10 mouse cellular contexts compared by ENCODE assay signal in genomic region chr3:116966225-116966624, GRCm38 (mm10). TPM values are rescaled to one million over a fixed set of nuclear protein-coding genes. Genes with fewer than 3 reads are reported as not detected.
DNase-seq lines count a peak whose midpoint lies in the region; ATAC-seq lines count a peak whose summit lies in the region.
"Had no signal": no experiment of that assay in that cellular context is flagged by ENCODE, and none has a peak within 500 bp of the region (broad histone marks: within the 10 kb centered on the region; RNA-seq: fewer than 3 reads in every experiment).

No protein-coding gene starts in this region.

- 23% methylated on average over 4 of the region's 4 CpGs for WGBS in intestine, embryonic 16.5 days
- WGBS in limb, embryonic 13.5 days = 30% methylated on average over 4 of the region's 4 CpGs

- no peaks in the 10 kb centered on the region for H3K36me3 ChIP-seq in intestine, embryonic 16.5 days (ENCODE audit: control insufficient read depth, insufficient read depth, low read length)
- H3K36me3 ChIP-seq in limb, embryonic 13.5 days = no peaks in the 10 kb centered on the region
- H3K36me3 ChIP-seq: G1E had no signal

- intact Hi-C loops in gastrocnemius, postnatal 14 days (cut with DNase I; ENCODE audit: low total_unique reads) = no loop called here

- H3K27me3 ChIP-seq in intestine, embryonic 16.5 days (replicated peaks; ENCODE audit: control insufficient read depth, insufficient read depth, low read length) = no peaks in the 10 kb centered on the region
- no peaks in the 10 kb centered on the region for H3K27me3 ChIP-seq in limb, embryonic 13.5 days

- no peak overlapping the region for H3K9ac ChIP-seq in intestine, embryonic 16.5 days (ENCODE audit: low read depth, low read length)
- no peak overlapping the region for H3K9ac ChIP-seq in limb, embryonic 13.5 days

- no peak for DNase-seq in frontal cortex, postnatal 25 days (ENCODE audit: low spot score in 2 of 2)
- DNase-seq in adrenal gland, postnatal 36 days = peak; percentile 77 to 81
- peak; percentile 30 for DNase-seq in gastrocnemius, postnatal 14 days
- DNase-seq in retina, postnatal 1 day = peak; percentile 72

- no peak overlapping the region for H3K27ac ChIP-seq in intestine, embryonic 16.5 days (ENCODE audit: low read length)
- no peak overlapping the region for H3K27ac ChIP-seq in limb, embryonic 13.5 days

- peaks cover 5% of the 10 kb centered on the region; the same call in 1 of the 2 replicates for H3K4me1 ChIP-seq in intestine, embryonic 16.5 days (ENCODE audit: control insufficient read depth, insufficient read depth, low read length)
- peaks cover 10% of the 10 kb centered on the region; the same call in 1 of the 2 replicates for H3K4me1 ChIP-seq in limb, embryonic 13.5 days

- no peak overlapping the region for H3K4me2 ChIP-seq in intestine, embryonic 16.5 days (ENCODE audit: low read depth, low read length)
- no peak overlapping the region for H3K4me2 ChIP-seq in limb, embryonic 13.5 days (replicated peaks)

- ATAC-seq in frontal cortex, adult (ENCODE audit: low TSS enrichment) = peak; percentile 93
- ATAC-seq in intestine, embryonic 16.5 days = peak; percentile 86
- ATAC-seq in limb, embryonic 13.5 days (ENCODE audit: low FRiP score, low read depth) = peak; percentile 80
- no peak for ATAC-seq in activated CD4-positive, CD25-positive, alpha-beta regulatory T cell, adult 4 months

- H3K4me3 ChIP-seq in intestine, embryonic 16.5 days (ENCODE audit: low read length) = no peak overlapping the region
- H3K4me3 ChIP-seq in limb, embryonic 13.5 days = no peak overlapping the region
- H3K4me3 ChIP-seq: megakaryocyte, embryonic 14.5 days had no signal

- H3K9me3 ChIP-seq in intestine, embryonic 16.5 days (ENCODE audit: control insufficient read depth, low read length) = no peaks in the 10 kb centered on the region
- H3K9me3 ChIP-seq in limb, embryonic 13.5 days = no peaks in the 10 kb centered on the region
- H3K9me3 ChIP-seq: G1E; megakaryocyte, embryonic 14.5 days had no signal

RNA-seq across cellular contexts. Expression of gene 4930455H04Rik, which starts 1.8 kb away (rescaled TPM):
- under 1 TPM in 1 of 2 experiments, not detected in 1; 0.20 TPM for total RNA-seq in adrenal gland, postnatal 36 days (2021)
- under 1 TPM in 1 of 2 experiments, not detected in 1; 0.18 TPM for total RNA-seq in gastrocnemius, postnatal 14 days (2021)
- not detected in 2 replicates for polyA plus RNA-seq in intestine, embryonic 16.5 days (2015; fragmentation: Nextera tagmentation; extraction: Ambion mirVana)
- not detected in 2 replicates for polyA plus RNA-seq in limb, embryonic 13.5 days (2015; fragmentation: Nextera tagmentation; extraction: Ambion mirVana)
- polyA plus RNA-seq in activated CD4-positive, CD25-positive, alpha-beta regulatory T cell, adult 4 months (2017; shearing (Covaris generic)) = not detected
- total RNA-seq: G1E had no signal
- polyA plus RNA-seq: G1E had no signal

RNA-seq across cellular contexts. Expression of gene Palmd, which starts 2.6 kb away (rescaled TPM):
- 10 to 100 TPM; 42.0 to 47.2 TPM for total RNA-seq in adrenal gland, postnatal 36 days (2021)
- total RNA-seq in gastrocnemius, postnatal 14 days (2021) = 10 to 100 TPM; 25.5 to 27.2 TPM
- 2.8 and 2.9 TPM in 2 replicates for polyA plus RNA-seq in intestine, embryonic 16.5 days (2015; fragmentation: Nextera tagmentation; extraction: Ambion mirVana)
- 17.1 and 18.3 TPM in 2 replicates for polyA plus RNA-seq in limb, embryonic 13.5 days (2015; fragmentation: Nextera tagmentation; extraction: Ambion mirVana)
- polyA plus RNA-seq in activated CD4-positive, CD25-positive, alpha-beta regulatory T cell, adult 4 months (2017; shearing (Covaris generic)) = not detected
- polyA plus RNA-seq: G1E had no signal

Comparison
In these comparisons a context has a peak if more than half of its experiments do, and no peak if none do; other contexts are left out.
1. DNase-seq: peak in adrenal gland, postnatal 36 days (2 of 2), gastrocnemius, postnatal 14 days (single experiment) and retina, postnatal 1 day (single experiment); none in frontal cortex, postnatal 25 days (0 of 2).